In genomic region chr9:66597480-66598215, GRCm38 (mm10) we compare ENCODE assay signal across 21 mouse cellular contexts. TPM values are rescaled to one million over a fixed set of nuclear protein-coding genes. Genes with fewer than 3 reads are reported as not detected.
DNase-seq lines count a peak whose midpoint lies in the region; ATAC-seq and TF ChIP-seq lines count a peak whose summit lies in the region.
"Had no signal": no experiment of that assay in that cellular context is flagged by ENCODE, and none has a peak within 500 bp of the region (broad histone marks: within the 10 kb centered on the region; RNA-seq: fewer than 3 reads in every experiment).

No protein-coding gene starts in this region.

- no peak overlapping the region for H3K4me3 ChIP-seq in MEL (ENCODE audit: control insufficient read depth in 1 of 2, insufficient read depth in 1 of 2, low read depth in 2 of 2, low read length in 2 of 2)
- H3K4me3 ChIP-seq in hindbrain, embryonic 11.5 days (ENCODE audit: low read depth, low read length) = no peak overlapping the region
- H3K4me3 ChIP-seq: embryonic facial prominence, embryonic 15.5 days; intestine, embryonic 15.5 days; limb, embryonic 13.5 days had no signal

- no peak for ATAC-seq in hindbrain, embryonic 11.5 days (ENCODE audit: low FRiP score)
- ATAC-seq: intestine, embryonic 15.5 days had no signal

- TF ChIP-seq POLR2A in MEL (IDR thresholded peaks at IDR 0.05; ENCODE audit: control insufficient read depth in 1 of 2, insufficient read depth in 1 of 2, low read depth in 1 of 2, low read length in 2 of 2, poor library complexity in 1 of 2) = no peak

- no peak overlapping the region for H3K4me2 ChIP-seq in hindbrain, embryonic 11.5 days (replicated peaks; ENCODE audit: low read depth, low read length)
- H3K4me2 ChIP-seq: embryonic facial prominence, embryonic 15.5 days; heart, embryonic 11.5 days; hindbrain, embryonic 14.5 days; intestine, embryonic 15.5 days; limb, embryonic 13.5 days; midbrain, embryonic 11.5 days had no signal

- peaks cover 0 to 32% of the 10 kb centered on the region in 2 experiments; a peak in 2 of 4 replicates for H3K36me3 ChIP-seq in MEL (ENCODE audit: control insufficient read depth in 1 of 2, insufficient read depth in 2 of 2, low read length in 2 of 2)
- H3K36me3 ChIP-seq in splenic B cell, adult 2 months (ENCODE audit: control insufficient read depth, insufficient read depth, low read length, poor library complexity, severe bottlenecking) = no peaks in the 10 kb centered on the region
- H3K36me3 ChIP-seq in hindbrain, embryonic 11.5 days (ENCODE audit: control insufficient read depth, insufficient read depth, low read length) = no peaks in the 10 kb centered on the region
- H3K36me3 ChIP-seq: embryonic facial prominence, embryonic 15.5 days; intestine, embryonic 15.5 days; limb, embryonic 13.5 days had no signal

- no peaks in the 10 kb centered on the region for H3K9me3 ChIP-seq in MEL (replicated peaks; ENCODE audit: insufficient read depth, low read length)
- no peaks in the 10 kb centered on the region for H3K9me3 ChIP-seq in hindbrain, embryonic 11.5 days (ENCODE audit: control insufficient read depth, low read length)
- H3K9me3 ChIP-seq: embryonic facial prominence, embryonic 15.5 days; intestine, embryonic 15.5 days; limb, embryonic 13.5 days had no signal

- H3K9ac ChIP-seq in MEL (ENCODE audit: control insufficient read depth, low read depth, low read length, poor library complexity, severe bottlenecking) = no peak overlapping the region
- no peak overlapping the region for H3K9ac ChIP-seq in hindbrain, embryonic 11.5 days (ENCODE audit: low read depth, low read length)
- H3K9ac ChIP-seq: embryonic facial prominence, embryonic 15.5 days; hindbrain, embryonic 14.5 days; intestine, embryonic 15.5 days; limb, embryonic 13.5 days; liver, embryonic 14.5 days had no signal

- no peak for TF ChIP-seq CTCF in MEL (IDR thresholded peaks at IDR 0.05 in 2 of 3, conservative IDR thresholded peaks at IDR 0.05 in 1 of 3; ENCODE audit: control insufficient read depth in 1 of 3, insufficient read depth in 1 of 3, low read depth in 2 of 3, low read length in 3 of 3, poor library complexity in 1 of 3, severe bottlenecking in 1 of 3)

- peaks cover under 1% of the 10 kb centered on the region for H3K79me2 ChIP-seq in MEL (ENCODE audit: control insufficient read depth, insufficient read depth, low read length, poor library complexity)

- no peak for TF ChIP-seq RAD21 in MEL (IDR thresholded peaks at IDR 0.05; ENCODE audit: low read depth, low read length)

- H3K27ac ChIP-seq in MEL (ENCODE audit: control insufficient read depth, low read depth, low read length) = no peak overlapping the region
- H3K27ac ChIP-seq in hindbrain, embryonic 11.5 days (ENCODE audit: low read depth, low read length) = no peak overlapping the region
- H3K27ac ChIP-seq: embryonic facial prominence, embryonic 15.5 days; hindbrain, embryonic 14.5 days; intestine, embryonic 15.5 days; limb, embryonic 13.5 days; liver, embryonic 14.5 days; macrophage had no signal

- 20% methylated on average over 7 of the region's 7 CpGs for WGBS in hindbrain, embryonic 11.5 days

- peak; percentile 36 for DNase-seq in left cerebral cortex, adult 11 months (ENCODE audit: low spot score)
- DNase-seq in left cerebral cortex, postnatal 36 days (ENCODE audit: low spot score in 2 of 2) = no peak
- DNase-seq in spleen, postnatal 36 days (ENCODE audit: low spot score in 2 of 2) = peak; percentile 50 to 57
- no peak for DNase-seq in spleen, postnatal 10 days (ENCODE audit: low spot score in 2 of 2)
- no peak for DNase-seq in MEL (ENCODE audit: low read depth, low spot score)
- peak; percentile 42 for DNase-seq in splenic B cell, adult 2 months (ENCODE audit: low read depth, low spot score)
- DNase-seq in hindbrain, embryonic 11.5 days (ENCODE audit: low spot score) = no peak
- DNase-seq: adrenal gland, postnatal 36 days; cerebellum, adult 18-20 months; cerebellum, postnatal 25 days; embryo, embryonic 11 days; heart, postnatal 10 days; thymus, postnatal 36 days had no signal

- peaks cover 16 to 40% of the 10 kb centered on the region in 2 experiments for H3K4me1 ChIP-seq in MEL (ENCODE audit: control insufficient read depth in 1 of 2, insufficient read depth in 2 of 2, low read length in 2 of 2)
- 0 out of 2 replicates have a peak, but pooled peaks cover 2% of the 10 kb centered on the region for H3K4me1 ChIP-seq in hindbrain, embryonic 11.5 days (replicated peaks; ENCODE audit: control insufficient read depth, insufficient read depth, low read length)

- TF ChIP-seq EP300 in MEL (IDR thresholded peaks at IDR 0.05; ENCODE audit: low read depth in 1 of 2, low read length in 2 of 2) = no peak

- intact Hi-C loops in left cerebral cortex, postnatal 36 days (cut with DNase I) = no loop called here

- H3K27me3 ChIP-seq in MEL (ENCODE audit: control insufficient read depth in 1 of 2, insufficient read depth in 2 of 2, low read length in 2 of 2) = no peaks in the 10 kb centered on the region; a peak in 1 of 4 replicates
- H3K27me3 ChIP-seq in splenic B cell, adult 2 months (ENCODE audit: control insufficient read depth, insufficient read depth, low read length, poor library complexity, severe bottlenecking) = no peaks in the 10 kb centered on the region
- H3K27me3 ChIP-seq in hindbrain, embryonic 11.5 days (ENCODE audit: control insufficient read depth, insufficient read depth, low read length) = no peaks in the 10 kb centered on the region
- H3K27me3 ChIP-seq: embryonic facial prominence, embryonic 15.5 days; intestine, embryonic 15.5 days had no signal

TF ChIP-seq in MEL, 35 proteins besides CTCF, POLR2A, EP300 and RAD21:
- peak; percentile 82 for TF ChIP-seq RCOR1 (IDR thresholded peaks at IDR 0.05; ENCODE audit: low read depth, low read length)
- TF ChIP-seq KAT2A (conservative IDR thresholded peaks at IDR 0.05; ENCODE audit: low read depth, low read length) = no peak
- TF ChIP-seq ZNF384 (IDR thresholded peaks at IDR 0.05; ENCODE audit: low read depth, low read length) = peak; percentile 84
- TF ChIP-seq TAL1 (IDR thresholded peaks at IDR 0.05; ENCODE audit: low read length) = no peak
- peak; percentile 62 for TF ChIP-seq GATA1 (IDR thresholded peaks at IDR 0.05; ENCODE audit: low read depth, low read length)
- no peak for TF ChIP-seq TBP (IDR thresholded peaks at IDR 0.05; ENCODE audit: low read depth, low read length)

RNA-seq across cellular contexts. Expression of gene Usp3, which starts 4.7 kb away (rescaled TPM):
- total RNA-seq in left cerebral cortex, postnatal 36 days (2021) = 10 to 100 TPM; 33.5 to 36.8 TPM
- 9.8 and 11.7 TPM in 2 replicates for total RNA-seq in MEL (2012; rRNA removed)
- polyA plus RNA-seq in MEL (2012; ENCODE audit: insufficient read depth in 1 of 2, insufficient read length in 2 of 2, low read depth in 1 of 2, low replicate concordance in 2 of 2, missing spikeins in 1 of 2) = 100 to 1,000 TPM in 1 of 2 experiments, 10 to 100 TPM in 1; 22.0 to 534 TPM
- polyA plus RNA-seq in hindbrain, embryonic 11.5 days (2014; fragmentation: Nextera tagmentation; extraction: Ambion mirVana) = 101 and 117 TPM in 2 replicates

Comparison
In these comparisons a context has a peak if more than half of its experiments do, and no peak if none do; other contexts are left out.
1. DNase-seq: peak in left cerebral cortex, adult 11 months (single experiment), spleen, postnatal 36 days (2 of 2) and splenic B cell, adult 2 months (single experiment); none in left cerebral cortex, postnatal 36 days (0 of 2), spleen, postnatal 10 days (0 of 2), MEL (single experiment) and hindbrain, embryonic 11.5 days (single experiment).